Mouse (Mus musculus) heart, postnatal 25 days (tissue): ENCODE data around the gene Aicda. TPM values are rescaled to one million over a fixed set of nuclear protein-coding genes. Genes with fewer than 3 reads are reported as not detected.
"Not testable (repeated sequence)": the region's sequence is repeated elsewhere in the genome, so short reads cannot be mapped to it uniquely, and the experiment has no call there.

Experiments used
- DNase-seq: peaks from one replicate; pipeline ENCODE4 v3.0.0; 2022; ENCODE audit warnings: low spot score
- intact Hi-C: fragments of 180-260 bp; cut with DNase I; formaldehyde crosslinking; loops from one replicate; pipeline ENCODE4 v1.15.1; 2025
- total RNA-seq, 2 experiments: library from RNA; stranded (reverse); gene quantifications; 2 replicates each; pipeline ENCODE4 v1.2.3; 2021

Gene Aicda
- not detected for total RNA-seq

DNA sequence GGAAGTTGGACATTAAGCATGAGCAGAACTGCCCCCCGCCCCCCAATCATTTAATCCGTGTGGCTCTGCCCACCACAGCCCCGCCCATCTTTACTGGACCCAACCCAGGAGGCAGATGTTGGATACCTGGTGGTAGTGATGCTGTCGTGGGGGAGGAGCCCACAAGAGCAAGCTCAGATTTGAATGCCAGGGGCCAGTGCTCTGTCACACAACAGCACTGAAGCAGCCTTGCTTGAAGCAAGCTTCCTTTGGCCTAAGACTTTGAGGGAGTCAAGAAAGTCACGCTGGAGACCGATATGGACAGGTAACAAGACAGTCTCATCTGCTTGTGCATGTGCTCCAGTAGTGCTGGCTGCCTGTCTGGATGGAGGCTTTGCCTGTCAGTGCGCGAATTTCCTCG lies at the start of gene Aicda:
Gene Aicda (plus strand): TSS at position 196 of the 400 bp plus-strand sequence.
- intact Hi-C loops: no loop called here
- no peak for DNase-seq

- intact Hi-C loops: no loop called here
- no peak for DNase-seq
These were observed 48.6 kb upstream of the Aicda start for GRCm38 (mm10) chr6:122505041-122505440.

DNA sequence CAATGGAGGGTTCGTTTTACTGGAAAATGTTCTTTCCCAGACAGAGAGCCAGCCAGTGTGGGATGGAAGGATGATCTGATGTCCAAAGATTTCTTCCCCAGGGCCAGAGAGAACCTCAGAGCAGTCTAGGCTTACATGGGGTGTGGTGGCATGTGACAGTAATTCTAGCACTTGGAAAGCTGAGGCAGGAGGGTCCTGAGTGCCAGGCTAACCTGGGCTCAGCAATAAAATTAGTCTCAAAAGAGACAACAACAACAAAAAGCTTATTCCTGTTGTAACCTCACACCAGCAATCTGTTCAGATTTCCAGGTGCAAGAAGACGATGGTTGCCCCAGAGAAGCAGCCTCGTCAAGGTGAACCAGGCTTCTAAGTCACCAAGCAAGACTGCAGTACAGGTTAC lies 48.1 kb upstream of the Aicda start, which contains the start of gene Mfap5:
Gene Mfap5 (plus strand): TSS at position 301 of the 400 bp plus-strand sequence.
- intact Hi-C loops: no loop called here
- DNase-seq: no peak

DNA sequence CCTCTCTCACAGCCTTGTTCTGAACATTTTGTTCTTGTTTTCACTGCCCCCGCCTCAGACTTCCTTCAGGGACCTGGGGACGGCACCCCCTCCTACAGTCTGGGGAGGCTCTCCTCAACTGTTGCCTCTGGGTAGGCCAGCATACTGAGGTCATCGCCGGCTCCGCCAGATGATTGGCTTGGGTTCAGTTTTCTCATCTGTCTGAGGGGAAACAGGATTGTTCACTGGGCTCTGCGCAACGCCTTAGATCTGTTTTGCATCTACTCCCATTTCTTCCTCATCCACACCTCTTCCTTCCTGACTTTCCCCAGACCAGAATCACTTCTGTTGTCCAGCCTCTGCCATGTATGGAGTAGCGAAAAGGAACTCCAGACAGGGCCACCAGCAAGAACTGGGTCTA lies 45.1 kb upstream of the Aicda start:
- peak; percentile 83 for DNase-seq
- intact Hi-C loops: no loop called here

DNA sequence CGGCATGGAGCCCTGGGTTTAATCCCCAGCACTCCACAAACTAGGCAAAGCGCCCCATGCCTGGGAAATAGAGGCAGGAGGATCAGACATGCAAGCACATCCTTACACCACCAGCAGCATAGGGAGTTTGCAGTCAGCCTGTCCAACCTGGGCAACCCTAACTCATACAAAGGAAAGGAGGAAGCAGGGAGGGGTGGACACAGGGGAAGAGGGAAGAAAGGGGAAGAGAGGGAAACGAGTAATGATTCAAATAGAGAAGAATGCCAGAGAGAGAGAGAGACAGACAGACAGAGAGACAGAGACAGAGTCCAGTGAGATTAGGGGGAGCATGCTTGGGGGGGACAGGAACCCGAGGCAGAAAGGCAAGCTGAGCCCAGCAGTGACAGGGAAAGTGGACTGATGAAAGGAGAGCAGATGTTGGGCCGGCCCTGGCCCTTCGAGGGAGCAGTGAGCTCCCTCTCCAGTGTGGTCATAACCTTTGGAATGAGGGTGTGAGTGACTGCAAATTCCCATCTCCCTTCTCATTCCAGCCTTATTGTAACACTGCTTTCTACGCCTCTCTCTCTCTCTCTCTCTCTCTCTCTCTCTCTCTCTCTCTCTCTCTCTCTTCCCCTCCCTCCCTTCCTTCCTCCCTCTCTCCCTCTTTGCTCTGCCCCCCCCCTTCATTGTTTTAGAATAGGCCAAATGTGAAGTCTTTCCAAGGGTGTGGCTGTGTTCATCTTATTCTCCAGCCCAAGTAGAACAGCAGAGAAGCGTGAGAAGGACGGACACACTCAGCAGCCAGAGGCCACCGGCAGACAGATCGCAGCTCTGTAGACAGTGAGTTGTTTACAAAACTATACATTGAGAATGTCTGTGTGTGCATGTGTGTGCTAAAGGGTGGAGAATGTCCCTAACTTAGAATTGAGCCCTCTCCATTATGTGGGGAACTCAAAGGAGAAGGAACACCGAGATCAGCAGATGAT lies 40.4 kb upstream of the Aicda start:
- no peak for DNase-seq
- intact Hi-C loops: no loop called here

GRCm38 (mm10) chr6:122514312-122514711 lies 39.3 kb upstream of the Aicda start:
- DNase-seq: no peak
- intact Hi-C loops: no loop called here

DNA sequence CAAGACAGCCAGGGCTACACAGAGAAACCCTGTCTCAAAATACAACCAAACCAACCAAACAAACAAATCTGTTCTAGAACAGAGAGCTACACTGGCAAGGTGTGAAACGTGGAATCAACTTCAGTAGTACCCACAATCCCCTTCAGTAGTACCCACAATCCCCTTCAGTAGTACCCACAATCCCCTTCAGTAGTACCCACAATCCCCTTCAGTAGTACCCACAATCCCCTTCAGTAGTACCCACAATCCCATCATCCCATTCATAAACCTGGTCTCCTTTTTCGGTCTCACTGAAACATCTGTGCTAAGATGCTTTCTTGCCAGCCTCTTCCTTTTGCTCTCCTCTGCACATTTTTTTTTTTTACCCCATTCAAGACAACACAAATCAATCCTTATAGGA lies 37.8 kb upstream of the Aicda start:
- DNase-seq, intact Hi-C loops: not testable (repeated sequence)

- intact Hi-C loops: loop anchor here (2.0 kb wide), 1 partner anchor 115 kb away; no protein-coding TSS in a partner anchor
- DNase-seq: peak; percentile 49
These were observed 35.9 kb upstream of the Aicda start for GRCm38 (mm10) chr6:122517668-122518067.

DNA sequence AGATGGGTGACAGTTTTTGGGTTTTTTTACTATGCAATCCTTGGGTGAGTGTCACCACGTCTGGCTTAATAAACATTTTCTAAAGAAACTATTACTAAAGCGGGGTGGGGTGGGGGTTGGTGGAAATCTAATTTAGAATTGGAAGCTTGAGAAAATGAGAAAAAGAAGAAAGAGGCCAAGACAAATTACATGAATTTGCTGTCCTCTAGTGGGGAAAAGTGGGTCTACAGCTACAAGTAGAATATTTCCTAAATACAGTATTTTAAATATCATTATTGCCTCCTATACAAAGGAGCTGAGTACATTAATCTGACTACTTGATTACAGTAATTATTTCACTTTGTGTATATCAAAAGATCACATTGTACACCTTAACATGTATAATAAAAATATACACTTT lies 34.2 kb upstream of the Aicda start:
- intact Hi-C loops: loop anchor here (2.0 kb wide), 1 partner anchor 117 kb away; no protein-coding TSS in a partner anchor

GRCm38 (mm10) chr6:122522595-122522994 lies 31.0 kb upstream of the Aicda start:
- intact Hi-C loops: no loop called here
- no peak for DNase-seq

More for the DNA sequence above, 34.2 kb upstream of the Aicda start:
- DNase-seq: no peak

DNA sequence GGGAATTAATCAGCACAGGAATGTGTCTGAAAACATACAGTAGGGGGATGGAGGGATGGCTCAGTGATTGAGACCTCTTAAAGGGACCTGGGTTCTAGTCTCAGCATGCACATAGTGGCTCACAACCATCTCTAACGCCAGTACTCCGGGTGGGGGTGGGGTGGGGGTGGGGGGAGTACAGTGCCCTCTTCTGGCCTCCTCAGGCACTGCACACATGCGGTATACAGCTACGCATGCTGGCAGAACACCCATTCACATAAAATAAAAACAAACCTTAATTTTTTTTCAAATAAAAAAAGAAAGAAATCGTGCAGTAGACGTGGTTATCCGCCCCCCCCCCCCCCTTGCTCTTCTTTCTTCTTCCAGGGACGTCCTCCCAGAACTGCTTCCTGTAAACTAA lies 30.3 kb upstream of the Aicda start:
- intact Hi-C loops: no loop called here
- no peak for DNase-seq

GRCm38 (mm10) chr6:122527596-122527995 lies 26.0 kb upstream of the Aicda start:
- intact Hi-C loops: no loop called here
- DNase-seq: no peak

DNA sequence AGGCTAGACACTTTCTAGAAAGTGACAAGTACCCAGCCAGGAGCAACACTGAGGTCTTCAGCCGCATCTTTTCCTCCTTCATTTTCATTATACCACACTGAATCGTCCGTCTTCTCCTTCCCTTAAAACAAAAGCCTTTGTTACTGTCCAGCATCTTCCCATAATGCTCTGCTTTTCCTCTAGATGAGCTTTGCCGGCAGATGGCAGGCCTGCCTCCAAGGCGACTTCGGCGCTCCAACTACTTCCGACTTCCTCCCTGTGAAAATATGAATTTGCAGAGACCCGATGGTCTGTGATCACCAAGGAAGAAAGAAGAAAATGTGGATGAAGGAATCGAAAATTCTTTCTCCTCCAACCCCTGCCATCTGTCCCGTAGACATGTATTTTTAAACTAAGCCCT lies 25.5 kb upstream of the Aicda start:
- intact Hi-C loops: no loop called here
- DNase-seq: no peak

DNA sequence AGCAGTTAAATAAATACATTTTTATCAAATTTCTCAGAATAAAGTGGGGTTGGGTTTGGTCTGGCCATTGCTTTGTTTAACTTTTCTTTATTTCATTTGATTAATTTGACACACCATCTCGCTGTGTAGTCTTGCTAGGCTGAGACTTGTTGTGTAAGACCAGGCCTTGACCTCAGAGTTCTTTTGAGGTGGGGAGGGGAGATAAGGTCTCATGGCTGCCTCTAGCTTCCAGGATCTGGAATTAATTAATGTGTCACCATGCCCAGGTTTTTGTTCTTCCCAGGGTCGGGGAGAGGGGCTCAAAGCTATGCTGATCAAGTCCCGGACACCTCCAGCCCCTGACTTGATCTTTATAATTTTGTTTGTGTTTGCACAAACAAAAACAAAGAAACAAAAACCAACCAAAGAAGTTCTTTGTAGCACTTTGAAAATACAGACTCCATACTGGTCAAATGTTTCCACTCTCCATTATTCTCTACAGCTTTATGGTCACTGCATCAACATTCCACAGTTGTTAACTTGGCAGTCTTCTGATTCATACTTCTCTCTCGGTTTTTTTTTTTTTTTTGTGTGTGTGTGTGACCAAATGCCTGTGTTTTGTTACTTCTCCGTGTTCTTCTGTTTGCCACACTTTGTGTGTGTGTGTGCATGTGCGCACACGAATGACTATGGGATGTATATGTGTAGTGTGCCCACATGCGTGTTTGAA lies 22.0 kb upstream of the Aicda start:
- intact Hi-C loops: loop anchor here (5.0 kb wide), 1 partner anchor 34 kb away; the partner anchor contains the start of gene Rimklb
- no peak for DNase-seq

DNA sequence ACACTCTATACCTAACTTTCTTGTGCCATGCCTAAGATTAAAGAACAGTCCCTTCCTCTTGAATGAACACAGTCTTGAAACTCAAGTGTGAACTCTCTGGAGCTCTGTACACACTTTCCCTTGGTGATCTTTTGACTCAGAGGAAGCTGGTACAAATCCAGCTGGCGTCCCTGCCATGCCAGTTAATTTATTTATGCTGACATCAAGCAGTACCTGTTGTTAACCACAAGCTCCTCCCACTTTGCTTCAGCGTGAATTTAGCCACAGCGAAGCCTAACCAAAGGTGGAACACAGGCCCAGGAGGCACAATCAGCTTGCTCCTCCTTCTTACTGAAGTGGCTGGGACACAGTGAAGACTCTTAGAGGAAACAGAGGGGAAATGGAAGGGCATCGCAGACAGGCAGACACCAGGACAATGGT lies 20.7 kb upstream of the Aicda start:
- DNase-seq: no peak
- intact Hi-C loops: loop anchor here (5.0 kb wide), 1 partner anchor 36 kb away; the partner anchor contains the start of gene Rimklb

DNA sequence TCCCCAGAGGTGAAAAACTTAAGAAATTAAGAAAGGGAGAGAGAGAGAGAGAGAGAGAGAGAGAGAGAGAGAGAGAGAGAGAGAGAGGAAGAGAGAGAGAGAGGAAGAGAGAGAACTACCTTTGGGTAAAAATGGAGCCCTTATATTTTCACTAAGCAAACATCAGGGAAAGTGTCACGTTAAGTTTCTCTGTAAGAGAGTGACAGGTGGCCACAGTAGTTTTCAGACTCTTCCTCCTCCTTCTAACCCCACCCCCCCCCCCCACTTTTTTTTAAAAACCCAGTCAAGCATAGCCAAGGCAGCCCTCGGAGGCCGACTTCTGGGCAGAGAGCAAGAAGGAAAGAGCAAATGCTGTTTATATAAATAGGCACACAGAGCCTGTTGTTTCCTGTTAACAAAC lies 19.6 kb upstream of the Aicda start:
- intact Hi-C loops: loop anchor here (5.0 kb wide), 1 partner anchor 37 kb away; the partner anchor contains the start of gene Rimklb
- DNase-seq: no peak

GRCm38 (mm10) chr6:122539564-122539963 lies 14.0 kb upstream of the Aicda start:
- intact Hi-C loops: no loop called here

DNA sequence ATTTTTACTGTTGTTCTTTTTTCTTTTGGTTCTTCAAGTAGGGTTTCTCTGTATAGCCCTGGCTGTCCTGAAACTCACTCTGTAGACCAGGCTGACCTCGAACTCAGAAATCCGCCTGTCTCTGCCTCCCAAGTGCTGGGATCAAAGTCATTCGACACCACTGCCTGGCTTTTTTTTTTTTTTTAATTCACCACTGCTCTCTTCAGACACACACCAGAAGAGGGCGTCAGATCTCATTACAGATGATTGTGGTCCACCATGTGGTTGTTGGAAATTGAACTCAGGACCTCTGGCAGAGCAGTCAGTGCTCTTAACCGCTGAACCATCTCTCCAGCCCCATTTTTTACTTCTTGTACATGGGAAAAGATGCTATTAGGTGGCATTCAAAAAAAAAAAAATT lies 11.1 kb upstream of the Aicda start:
- DNase-seq, intact Hi-C loops: not testable (repeated sequence)

More at GRCm38 (mm10) chr6:122539564-122539963, 14.0 kb upstream of the Aicda start:
- no peak for DNase-seq

DNA sequence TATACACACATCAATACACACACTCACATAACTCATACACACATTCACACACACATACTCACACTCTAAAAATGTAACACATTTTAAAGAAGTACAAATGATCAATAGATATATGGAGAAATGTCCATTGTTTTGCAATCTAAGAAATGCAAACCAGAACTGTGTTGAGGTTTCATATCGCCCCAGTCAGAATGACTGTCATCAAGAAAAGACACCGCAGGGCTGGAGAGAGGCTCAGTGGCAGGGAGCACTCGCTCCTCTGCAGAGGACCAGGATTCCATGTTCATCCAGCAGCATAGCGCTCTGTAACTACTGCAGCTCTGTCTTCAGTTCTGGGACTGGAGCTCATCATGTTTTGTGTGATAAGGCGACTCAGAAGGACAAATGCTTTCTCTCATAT lies 10.0 kb upstream of the Aicda start:
- no peak for DNase-seq
- intact Hi-C loops: no loop called here

GRCm38 (mm10) chr6:122544672-122545071 lies 8.9 kb upstream of the Aicda start:
- no peak for DNase-seq
- intact Hi-C loops: no loop called here
